Mouse (Mus musculus) cerebellum, adult 18-20 months (tissue): ENCODE results near the gene Spata1.

ENCODE experiments used
- DNase-seq, 2 experiments: peaks; one replicate each; pipeline ENCODE4 v3.0.0; 2021

Gene Spata1

DNA sequence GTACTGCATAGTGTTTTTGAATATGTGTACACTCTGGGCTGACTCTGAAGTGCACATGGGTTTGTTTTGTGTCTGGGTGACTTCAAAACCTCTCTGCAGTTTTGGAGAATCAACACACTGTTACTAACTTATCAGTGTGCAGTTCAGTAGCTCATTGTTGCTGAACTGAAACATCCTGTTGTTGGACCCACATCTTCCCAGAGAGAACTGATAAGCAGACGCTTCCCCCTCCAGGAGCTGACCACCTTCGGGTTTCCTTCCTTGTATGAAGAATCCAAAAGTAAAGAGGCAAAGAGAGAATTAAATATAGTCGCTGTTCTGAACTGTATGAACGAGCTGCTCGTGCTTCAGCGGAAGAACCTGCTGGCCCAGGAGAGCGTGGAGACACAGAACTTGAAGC is 80.7 kb downstream of the Spata1 start:
- DNase-seq: no peak

DNA sequence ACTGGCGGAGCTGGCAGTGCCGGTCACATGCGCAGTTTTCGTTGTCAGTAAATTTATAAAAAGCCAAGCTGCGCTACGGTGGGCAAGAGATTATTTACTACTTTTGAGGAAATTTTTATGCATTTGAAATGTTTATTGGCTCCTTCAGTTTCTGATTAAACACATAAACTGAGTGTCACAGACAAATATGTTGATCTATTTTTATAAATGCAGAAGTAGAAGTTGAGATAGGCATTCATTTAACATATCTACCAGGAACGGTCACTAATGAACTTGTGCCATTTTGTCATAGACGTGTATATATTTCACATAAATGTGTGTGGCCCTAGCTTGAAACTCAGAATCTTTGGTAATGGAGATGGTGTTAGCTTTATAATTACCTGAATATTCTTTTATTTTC is 81.7 kb downstream of the Spata1 start:
- DNase-seq: no peak

DNA sequence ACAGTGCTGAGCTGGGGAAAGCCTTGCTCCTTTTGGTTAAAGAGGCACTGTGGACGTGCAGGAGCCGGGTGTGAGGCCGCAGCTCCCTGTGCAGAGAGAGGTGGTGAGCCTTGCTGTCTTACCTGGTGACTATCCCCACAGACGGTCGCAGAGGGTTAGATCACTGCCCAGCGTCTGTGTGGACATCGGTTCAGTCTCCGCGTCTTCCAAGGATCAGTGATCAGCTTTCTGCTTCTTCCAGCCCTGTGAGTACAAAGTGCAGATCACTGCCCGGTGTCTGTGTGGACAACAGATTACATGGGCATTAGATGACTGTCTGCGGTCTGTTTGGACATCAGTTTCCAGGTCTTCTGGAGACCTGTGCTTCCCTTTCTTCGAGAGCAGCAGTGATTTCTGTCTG is 85.0 kb downstream of the Spata1 start:
- DNase-seq: peak in 1 of 2 experiments; percentile 32

DNA sequence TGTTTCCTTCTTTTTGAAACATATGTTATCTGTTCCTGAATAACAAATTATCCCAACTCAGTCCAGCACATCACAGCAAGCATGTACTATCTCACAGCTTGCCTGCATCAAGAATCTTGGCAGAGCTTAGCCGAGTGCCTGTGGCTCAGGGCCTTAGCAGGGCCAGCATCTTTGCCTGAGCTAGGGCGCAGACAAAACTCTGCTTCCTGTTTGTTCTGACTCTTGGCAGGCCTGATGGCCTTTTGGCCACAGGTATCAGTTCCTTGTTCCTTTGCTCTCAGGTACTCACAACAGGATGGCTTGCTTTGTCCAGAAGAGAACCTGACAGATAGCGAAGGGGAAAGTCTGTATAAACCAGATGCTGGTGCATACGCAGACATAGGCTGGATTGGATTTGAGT is 85.6 kb downstream of the Spata1 start:
- peak; percentile 73 to 87 for DNase-seq

DNA sequence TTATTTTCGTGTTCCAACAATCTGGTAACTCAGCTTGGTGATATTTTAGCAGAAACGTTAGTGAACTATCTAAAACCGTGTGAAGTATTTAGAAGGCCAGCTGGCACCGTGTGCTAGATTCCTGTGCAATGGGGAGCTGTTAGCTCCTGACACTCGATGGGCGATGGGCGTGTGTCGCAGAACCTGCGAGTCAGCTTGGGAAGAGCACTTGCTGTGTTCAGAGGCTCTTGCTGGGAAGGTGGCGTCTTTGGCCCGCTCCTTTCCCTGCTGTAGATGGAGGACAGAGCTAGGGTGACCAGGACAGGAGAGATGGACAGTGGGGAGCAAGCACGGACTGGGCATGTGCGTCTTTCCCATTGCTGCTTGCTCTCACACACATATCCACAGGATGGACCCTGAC is 86.5 kb downstream of the Spata1 start:
- DNase-seq: peak; percentile 43 to 51

DNA sequence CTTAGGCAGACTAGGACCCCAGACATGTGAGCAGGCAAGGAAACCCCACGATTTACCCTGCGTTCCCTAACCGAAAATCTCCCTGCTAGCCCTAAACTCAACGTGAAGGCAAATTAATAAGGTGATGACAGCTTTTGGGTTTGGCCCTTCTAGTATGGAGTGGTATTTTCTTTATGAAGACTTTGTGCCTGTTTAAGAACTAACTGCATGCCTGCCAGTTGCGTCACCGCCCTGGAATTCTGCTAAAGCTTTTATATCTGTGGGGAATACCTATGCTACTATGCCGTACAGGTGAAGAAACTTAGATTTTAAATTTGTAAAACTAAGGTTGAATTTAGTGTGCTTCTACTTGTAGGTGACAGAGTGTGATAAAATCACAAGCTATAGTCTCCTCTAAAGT is 87.1 kb downstream of the Spata1 start:
- DNase-seq: no peak

DNA sequence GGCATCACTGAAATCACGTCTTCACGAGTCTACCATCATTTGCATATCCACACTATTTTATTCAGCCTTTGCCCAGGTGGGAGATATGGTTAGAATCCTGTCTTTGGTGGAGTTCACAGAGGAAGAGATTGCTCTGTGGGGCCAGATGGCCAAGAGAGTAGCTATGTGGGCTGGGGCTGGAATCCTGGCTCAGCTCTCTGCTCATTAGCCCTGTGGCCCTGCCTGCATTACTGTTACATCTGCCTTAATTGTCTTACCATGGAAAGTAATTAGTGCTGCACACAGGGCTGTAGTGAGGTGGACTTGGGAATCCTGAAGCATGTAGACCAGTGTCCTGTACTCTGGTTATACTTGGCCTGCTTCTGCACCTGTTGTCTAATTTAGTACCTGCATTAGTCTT is 87.5 kb downstream of the Spata1 start:
- peak; percentile 55 to 68 for DNase-seq

DNA sequence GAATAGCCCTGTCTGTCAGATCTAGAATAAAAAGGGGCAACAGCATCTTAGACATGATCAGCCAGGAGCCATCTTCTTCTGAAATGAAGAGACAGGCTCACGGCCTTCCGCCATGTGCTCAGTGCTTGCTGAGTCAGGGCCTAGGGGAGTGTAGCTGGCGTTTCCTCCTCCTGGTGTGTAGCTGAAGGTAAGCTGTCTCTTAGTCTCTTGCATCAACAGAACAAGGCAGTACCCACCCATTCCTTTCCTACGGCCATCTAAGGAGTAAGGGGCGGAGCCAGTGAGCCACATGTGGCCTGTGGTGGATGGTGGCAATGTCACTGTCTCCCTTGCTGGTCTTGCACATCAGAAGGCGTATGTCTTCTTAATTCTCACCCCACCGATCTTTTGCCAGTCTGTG is 89.4 kb downstream of the Spata1 start:
- no peak for DNase-seq
